Mouse (Mus musculus): ENCODE results near the gene Tead4. TPM values are rescaled to one million over a fixed set of nuclear protein-coding genes. Genes with fewer than 3 reads are reported as not detected.

The Tead4 gene
- total RNA-seq, 2 experiments from 2014 or later, result 3.1 to 5.0 TPM

Other genes starting within 250 kb of the Tead4 start
- 100 to 1,000 TPM in 1 of 2 experiments, 10 to 100 TPM in 1; 83.1 to 104 TPM for gene Tspan9, start 157.2 kb downstream of the Tead4 start, total RNA-seq (2021)
- gene Tulp3, start 55.0 kb upstream of the Tead4 start, total RNA-seq (2021), result 1 to 10 TPM; 5.6 to 6.1 TPM
- 10 to 100 TPM in 1 of 2 experiments, 1 to 10 TPM in 1; 8.8 to 10.6 TPM for gene Rhno1, start 62.1 kb upstream of the Tead4 start, total RNA-seq (2021)
- gene Foxm1, start 62.1 kb upstream of the Tead4 start, total RNA-seq (2021), result under 1 TPM; 0.52 to 0.98 TPM
- gene Tex52, start 74.6 kb upstream of the Tead4 start, total RNA-seq (2021), result not detected
- not detected for gene Gm44596, start 74.7 kb upstream of the Tead4 start, total RNA-seq (2021)
- gene Nrip2, start 98.5 kb upstream of the Tead4 start, total RNA-seq (2021), result 1 to 10 TPM; 1.3 TPM
- gene Itfg2, start 124.1 kb upstream of the Tead4 start, total RNA-seq (2021), result 10 to 100 TPM; 17.0 to 22.0 TPM
- 100 to 1,000 TPM; 352 to 419 TPM for gene Fkbp4, start 137.9 kb upstream of the Tead4 start, total RNA-seq (2021)
- 1 to 10 TPM; 2.0 to 3.4 TPM for gene Pzp, start 225.9 kb upstream of the Tead4 start, total RNA-seq (2021)

Data from heart, adult 18-20 months (tissue).